Mouse (Mus musculus) heart, adult 2 months (tissue): ENCODE measurements around the gene Gm6793. TPM values are rescaled to one million over a fixed set of nuclear protein-coding genes. Genes with fewer than 3 reads are reported as not detected.

ENCODE experiments used
- DNase-seq, 2 experiments: peaks; one replicate each; pipeline ENCODE4 v3.0.0; 2021
- H3K27ac ChIP-seq: fragments of 200-600 bp; 2 replicates; pipeline ENCODE4 v1.8.1; 2022
- H3K27me3 ChIP-seq: fragments of 200-500 bp; 2 replicates; pipeline ENCODE4 v1.6.1; 2012; ENCODE audit warnings: mild to moderate bottlenecking, low read length, inconsistent platforms, mixed read lengths; ENCODE audit not compliant: control insufficient read depth, insufficient read depth
- H3K36me3 ChIP-seq: fragments of 200-500 bp; 2 replicates; pipeline ENCODE4 v1.6.1; 2012; ENCODE audit warnings: low read length, inconsistent platforms; ENCODE audit not compliant: control insufficient read depth, insufficient read depth
- H3K4me1 ChIP-seq: fragments of 200-500 bp; 2 replicates; pipeline ENCODE4 v1.6.1; 2011; ENCODE audit warnings: low read length; ENCODE audit not compliant: control insufficient read depth, insufficient read depth
- H3K4me3 ChIP-seq: fragments of 200-600 bp; 2 replicates; pipeline ENCODE4 v1.8.1; 2022
- H3K79me2 ChIP-seq: fragments of 200-500 bp; replicated peaks from 2 replicates; pipeline ENCODE4 v1.6.1; 2012; ENCODE audit warnings: mild to moderate bottlenecking, inconsistent platforms, low read length, moderate library complexity, mixed read lengths; ENCODE audit not compliant: control insufficient read depth, insufficient read depth
- H3K9ac ChIP-seq: fragments of 200-500 bp; 2 replicates; pipeline ENCODE4 v1.6.1; 2012; ENCODE audit warnings: low read depth, mild to moderate bottlenecking, control low read depth, inconsistent platforms, low read length, mixed read lengths
- CTCF ChIP-seq: fragments of 200-600 bp; IDR thresholded peaks from 2 replicates; pipeline ENCODE4 v1.8.1; 2022; ENCODE audit warnings: antibody characterized with exemption, mild to moderate bottlenecking, moderate library complexity
- EP300 ChIP-seq: fragments of 200-500 bp; IDR thresholded peaks from 2 replicates; pipeline ENCODE4 v1.6.1; 2011; ENCODE audit warnings: low read depth, low read length, control low read depth; ENCODE audit not compliant: insufficient read depth
- POLR2A ChIP-seq: fragments of 200-500 bp; IDR thresholded peaks from 2 replicates; pipeline ENCODE4 v1.6.1; 2011; ENCODE audit warnings: mild to moderate bottlenecking, low read depth, low read length, control low read depth; ENCODE audit not compliant: insufficient read depth
- WGBS: fragments of 180-500 bp; shearing (Covaris S2); methylation state at CpG from one replicate; pipeline ENCODE4 v1.1.7; 2018; 5-methylcytosine and 5-hydroxymethylcytosine counted together
- intact Hi-C: fragments of 180-260 bp; cut with DNase I; formaldehyde crosslinking; loops from one replicate; pipeline ENCODE4 v1.15.1; 2025
- polyA plus RNA-seq: library from polyadenylated mRNA; depleted of rRNA; stranded (reverse); fragments of >200 nt; gene quantifications from 2 replicates; pipeline ENCODE4 v1.2.3, GENCODE M21; 2012; rRNA removed
- total RNA-seq, 2 experiments: library from RNA; stranded (reverse); gene quantifications; 2 replicates each; pipeline ENCODE4 v1.2.3; 2021

Gene Gm6793
- total and polyA plus RNA-seq, 3 experiments = not detected

- intact Hi-C loops = no loop called here
- H3K9ac ChIP-seq = no peak overlapping the region
- DNase-seq = no peak
- no peaks in the 10 kb centered on the region for H3K79me2 ChIP-seq
- no peak overlapping the region for H3K27ac ChIP-seq
- no peaks in the 10 kb centered on the region for H3K36me3 ChIP-seq
- H3K27me3 ChIP-seq = no peaks in the 10 kb centered on the region
- WGBS = 89% methylated on average over 10 of the region's 10 CpGs
- H3K4me3 ChIP-seq = no peak overlapping the region
- H3K4me1 ChIP-seq = no peaks in the 10 kb centered on the region
- TF ChIP-seq EP300 = no peak
- no peak for TF ChIP-seq CTCF
- TF ChIP-seq POLR2A = no peak
Measured at GRCm38 (mm10) chr8:111968541-111968940, 46.3 kb downstream of the Gm6793 start.

- Histone ChIP-seq H3K27ac (no peak overlapping the region), H3K4me1 (no peaks in the 10 kb centered on the region), H3K4me3 (no peak overlapping the region), H3K79me2 (no peaks in the 10 kb centered on the region), H3K36me3 (no peaks in the 10 kb centered on the region; the same call in 1 of the 2 replicates), H3K9ac (no peak overlapping the region), H3K27me3 (no peaks in the 10 kb centered on the region)
- no peak for DNase-seq
- no peak for TF ChIP-seq POLR2A
- TF ChIP-seq CTCF = no peak
- no peak for TF ChIP-seq EP300
- 73% methylated on average over 5 of the region's 5 CpGs for WGBS
- intact Hi-C loops = no loop called here
Measured at GRCm38 (mm10) chr8:111967246-111967870, 47.5 kb downstream of the Gm6793 start.

GRCm38 (mm10) chr8:111964849-111965561 lies 49.8 kb downstream of the Gm6793 start:
- Histone ChIP-seq H3K4me3 (no peak overlapping the region), H3K9ac (no peak overlapping the region), H3K27ac (no peak overlapping the region), H3K36me3 (no peaks in the 10 kb centered on the region; the same call in 1 of the 2 replicates), H3K27me3 (no peaks in the 10 kb centered on the region), H3K4me1 (no peaks in the 10 kb centered on the region), H3K79me2 (no peaks in the 10 kb centered on the region)
- 62% methylated on average over 7 of the region's 7 CpGs for WGBS
- no peak for TF ChIP-seq CTCF
- no peak for TF ChIP-seq POLR2A
- no peak for TF ChIP-seq EP300
- intact Hi-C loops = no loop called here
- DNase-seq = no peak

GRCm38 (mm10) chr8:111964351-111964750 lies 50.5 kb downstream of the Gm6793 start:
- no peaks in the 10 kb centered on the region for H3K27me3 ChIP-seq
- H3K27ac ChIP-seq = no peak overlapping the region
- DNase-seq = no peak
- intact Hi-C loops = no loop called here
- no peaks in the 10 kb centered on the region for H3K4me1 ChIP-seq
- no peak for TF ChIP-seq CTCF
- no peak for TF ChIP-seq POLR2A
- no peak overlapping the region for H3K9ac ChIP-seq
- no peaks in the 10 kb centered on the region for H3K79me2 ChIP-seq
- H3K36me3 ChIP-seq = no peaks in the 10 kb centered on the region; the same call in 1 of the 2 replicates
- H3K4me3 ChIP-seq = no peak overlapping the region
- WGBS = 71% methylated on average over 5 of the region's 5 CpGs

- H3K4me3 ChIP-seq = no peak overlapping the region
- 86% methylated on average over 4 of the region's 4 CpGs for WGBS
- no peaks in the 10 kb centered on the region; the same call in 1 of the 2 replicates for H3K36me3 ChIP-seq
- H3K4me1 ChIP-seq = no peaks in the 10 kb centered on the region
- no peak overlapping the region for H3K27ac ChIP-seq
- TF ChIP-seq EP300 (no peak), CTCF (no peak), POLR2A (no peak)
- DNase-seq = no peak
- no peaks in the 10 kb centered on the region for H3K27me3 ChIP-seq
- no peak overlapping the region for H3K9ac ChIP-seq
- H3K79me2 ChIP-seq = no peaks in the 10 kb centered on the region
- intact Hi-C loops = no loop called here
Measured at GRCm38 (mm10) chr8:111963546-111963945, 51.3 kb downstream of the Gm6793 start.

Other genes with a start within 250 kb of the Gm6793 start
- 10 to 100 TPM; 32.7 to 34.4 TPM for gene Cfdp1, start 160.7 kb downstream of the Gm6793 start, total RNA-seq
- 5.6 and 11.6 TPM in 2 replicates for gene Cfdp1, start 160.7 kb downstream of the Gm6793 start, polyA plus RNA-seq
- gene Tmem170, start 138.3 kb downstream of the Gm6793 start, total RNA-seq = 1 to 10 TPM; 2.7 to 2.9 TPM
- gene Tmem170, start 138.3 kb downstream of the Gm6793 start, polyA plus RNA-seq = 2.1 and 2.9 TPM in 2 replicates
- gene Chst5, start 104.6 kb downstream of the Gm6793 start, total RNA-seq = not detected
- gene Chst5, start 104.6 kb downstream of the Gm6793 start, polyA plus RNA-seq = not detected in 2 replicates
- gene Tmem231, start 81.2 kb downstream of the Gm6793 start, total RNA-seq = 1 to 10 TPM; 2.1 to 2.6 TPM
- 2.1 and 3.0 TPM in 2 replicates for gene Tmem231, start 81.2 kb downstream of the Gm6793 start, polyA plus RNA-seq
- gene Gabarapl2, start 74.3 kb downstream of the Gm6793 start, total RNA-seq = 100 to 1,000 TPM; 129 to 131 TPM
- gene Gabarapl2, start 74.3 kb downstream of the Gm6793 start, polyA plus RNA-seq = 52.2 and 94.2 TPM in 2 replicates
- 1 to 10 TPM; 1.8 to 2.0 TPM for gene Adat1, start 22.7 kb downstream of the Gm6793 start, total RNA-seq
- gene Adat1, start 22.7 kb downstream of the Gm6793 start, polyA plus RNA-seq = 1.8 and 3.2 TPM in 2 replicates
- 100 to 1,000 TPM; 100 to 111 TPM for gene Kars, start 3.7 kb downstream of the Gm6793 start, total RNA-seq
- gene Kars, start 3.7 kb downstream of the Gm6793 start, polyA plus RNA-seq = 46.0 and 67.2 TPM in 2 replicates
- 10 to 100 TPM; 10.7 to 10.8 TPM for gene Terf2ip, start 3.6 kb downstream of the Gm6793 start, total RNA-seq
- gene Terf2ip, start 3.6 kb downstream of the Gm6793 start, polyA plus RNA-seq = 5.3 and 8.2 TPM in 2 replicates